Mouse (Mus musculus): ENCODE measurements around the gene Eid2.
"Not testable (repeated sequence)": the region's sequence is repeated elsewhere in the genome, so short reads cannot be mapped to it uniquely, and the experiment has no call there.

Gene Eid2

DNA sequence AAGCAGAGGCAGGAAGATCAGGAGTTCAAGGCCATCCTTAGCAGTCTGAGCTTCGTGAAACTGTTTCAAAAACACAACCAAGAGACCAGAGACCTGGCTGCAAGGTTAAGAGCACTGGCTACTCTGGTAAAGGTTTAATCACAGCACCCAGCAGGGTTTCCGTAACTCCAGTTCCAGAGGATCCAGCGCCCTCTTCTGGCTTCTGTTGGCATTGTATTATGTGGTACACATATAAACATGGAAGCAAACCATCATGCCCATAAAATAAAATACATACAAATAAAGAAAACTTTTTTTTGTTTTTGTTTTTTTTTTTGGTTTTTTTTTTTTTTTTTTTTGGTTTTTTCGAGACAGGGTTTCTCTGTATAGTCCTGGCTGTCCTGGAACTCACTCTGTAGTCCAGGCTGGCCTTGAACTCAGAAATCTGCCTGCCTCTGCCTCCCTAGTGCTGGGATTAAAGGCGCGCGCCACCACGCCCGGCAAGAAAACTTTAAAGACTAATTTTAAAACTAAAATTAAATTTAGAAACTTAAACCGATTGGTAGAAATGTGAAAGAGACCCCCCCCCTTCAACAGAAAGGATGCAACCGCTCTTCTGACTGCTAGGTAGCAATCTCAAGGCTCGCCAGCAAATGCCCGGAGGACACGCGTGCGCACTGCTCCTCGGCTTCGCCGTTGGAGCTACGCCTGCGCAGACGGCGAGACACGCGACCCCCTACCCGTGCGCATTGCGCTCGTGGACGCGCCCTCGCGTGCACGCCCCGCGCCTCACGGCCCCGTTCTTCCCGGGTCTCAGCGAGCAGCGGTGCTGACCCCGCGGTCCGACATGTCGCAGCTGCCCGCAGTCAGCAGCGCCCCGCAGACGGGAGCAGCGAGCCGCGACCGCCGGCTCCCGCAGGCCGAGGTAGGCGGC, at the start of gene Eid2:
Gene Eid2 (plus strand): TSS at position 753 of the 913 bp plus-strand sequence.
- DNase-seq (ENCODE audit: extremely low spot score), result peak; percentile 81

DNA sequence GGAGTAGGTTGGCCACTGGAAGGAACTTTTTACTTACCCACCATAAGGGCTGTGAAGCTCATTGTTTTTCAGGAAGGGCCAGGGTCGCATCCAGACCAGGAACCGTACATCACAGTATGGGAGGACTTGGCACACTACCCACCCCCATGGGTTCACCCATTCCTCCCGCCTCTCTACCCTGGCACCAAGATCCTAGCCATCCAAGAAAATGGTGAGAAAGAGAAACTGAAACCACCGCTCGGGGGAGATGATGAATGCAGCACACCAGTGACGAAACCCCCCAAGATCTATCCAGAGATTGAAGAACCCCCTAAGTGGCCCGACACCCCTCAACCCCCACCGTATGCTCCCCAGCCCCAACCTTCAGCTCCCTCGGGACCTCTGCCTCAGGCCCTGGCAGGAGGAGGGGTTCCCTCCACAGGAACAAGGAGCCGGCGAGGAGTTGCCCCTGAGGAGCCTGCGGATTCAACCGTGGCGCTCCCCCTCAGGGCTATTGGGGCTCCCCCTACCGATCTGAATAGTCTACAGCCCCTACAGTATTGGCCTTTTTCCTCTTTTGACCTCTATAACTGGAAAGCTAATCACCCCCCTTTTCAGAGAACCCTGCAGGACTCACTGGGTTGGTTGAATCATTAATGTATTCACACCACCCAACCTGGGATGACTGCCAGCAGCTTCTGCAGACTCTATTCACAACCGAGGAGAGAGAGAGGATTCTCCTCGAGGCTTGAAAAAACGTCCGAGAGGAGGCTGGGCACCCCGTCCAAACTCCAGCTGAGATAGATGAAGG, 48.5 kb upstream of the Eid2 start:
- not testable (repeated sequence) for DNase-seq (ENCODE audit: extremely low spot score)

DNA sequence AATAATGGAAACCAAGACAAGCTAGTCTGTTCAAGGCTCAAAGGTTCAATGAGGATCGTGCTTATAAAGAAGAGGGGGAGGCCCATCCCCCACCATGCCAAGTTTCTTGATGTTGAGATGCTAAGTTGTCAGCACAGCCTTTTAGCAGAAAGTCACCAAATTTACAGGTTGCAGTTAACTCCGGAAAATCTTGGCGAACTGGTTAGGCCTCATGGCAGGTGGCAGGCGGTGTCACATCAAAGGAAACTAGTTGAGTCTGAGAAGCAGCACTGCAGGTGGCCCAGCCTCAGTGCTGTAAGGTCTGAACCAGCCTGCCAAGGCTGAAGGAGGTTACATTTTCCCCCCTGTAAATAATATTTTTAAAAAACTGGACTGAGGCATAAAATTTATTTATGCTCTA, 40.8 kb upstream of the Eid2 start:
- DNase-seq (ENCODE audit: extremely low spot score), result not testable (repeated sequence)

DNA sequence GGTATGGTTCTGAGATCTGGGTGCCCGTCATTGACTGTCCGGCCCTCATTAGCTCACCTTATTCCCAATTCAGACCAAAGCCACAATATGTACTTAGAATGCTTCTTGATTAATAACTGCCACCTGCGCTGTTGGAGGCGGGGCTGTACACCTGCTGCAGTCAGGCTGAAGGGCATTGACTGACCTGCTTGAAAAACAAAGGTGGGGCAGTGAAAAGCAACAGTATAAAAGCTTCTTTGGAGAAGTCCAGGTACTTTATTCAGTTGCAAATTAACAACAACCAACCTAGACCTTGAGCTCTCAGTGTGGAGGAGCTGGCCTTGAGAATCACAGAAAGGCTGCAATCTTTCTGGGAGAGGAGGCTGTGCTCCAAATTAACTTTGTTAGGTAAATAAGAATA, 40.3 kb upstream of the Eid2 start:
- not testable (repeated sequence) for DNase-seq (ENCODE audit: extremely low spot score)

GRCm38 (mm10) chr7:28243943-28244342, 23.7 kb upstream of the Eid2 start:
- DNase-seq (ENCODE audit: extremely low spot score), result not testable (repeated sequence)

DNA sequence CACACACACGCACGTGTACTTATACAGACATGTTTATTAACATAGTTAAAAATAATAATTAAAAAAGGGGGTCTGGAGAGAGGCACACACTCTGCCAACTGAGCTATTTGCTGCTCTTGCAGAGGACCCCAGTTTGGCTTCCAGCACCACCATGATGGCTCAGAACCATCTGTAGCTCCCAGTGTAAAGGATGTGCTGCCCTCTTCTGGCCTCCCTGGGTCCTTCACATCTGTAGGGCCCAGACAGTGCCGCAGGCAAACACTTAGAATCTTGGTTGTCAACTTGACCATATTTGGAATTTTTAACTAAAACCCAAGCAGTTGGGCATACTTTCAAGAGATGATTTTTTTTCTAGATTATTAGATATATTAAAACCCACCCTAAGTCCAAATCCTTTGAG, 18.7 kb upstream of the Eid2 start:
- no peak for DNase-seq (ENCODE audit: extremely low spot score)

GRCm38 (mm10) chr7:28251976-28252375, 15.7 kb upstream of the Eid2 start:
- DNase-seq (ENCODE audit: extremely low spot score), result no peak

DNA sequence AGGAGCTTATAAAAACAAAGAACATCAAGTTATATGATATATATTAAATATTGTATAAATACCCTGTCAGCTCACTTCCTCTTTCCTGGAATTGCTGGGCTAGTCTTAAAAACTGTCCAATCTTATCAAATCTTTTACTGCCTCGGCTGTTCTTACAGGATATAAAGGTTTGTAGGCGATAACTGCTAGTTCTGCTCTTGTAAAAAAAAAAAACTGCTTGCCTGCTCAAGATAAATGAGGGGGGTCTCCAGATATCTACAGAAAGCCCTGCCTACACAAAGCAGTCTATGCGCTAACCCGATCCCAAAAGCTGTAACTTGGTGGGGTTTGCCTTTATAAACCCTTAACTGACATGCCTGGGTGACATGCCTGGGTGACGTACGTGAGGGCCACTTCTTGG, 13.1 kb upstream of the Eid2 start:
- DNase-seq (ENCODE audit: extremely low spot score), result no peak

GRCm38 (mm10) chr7:28255476-28255875, 12.2 kb upstream of the Eid2 start:
- DNase-seq (ENCODE audit: extremely low spot score), result no peak

- no peak for DNase-seq (ENCODE audit: extremely low spot score)
Measured at GRCm38 (mm10) chr7:28262861-28263260, 4.8 kb upstream of the Eid2 start.

GRCm38 (mm10) chr7:28263786-28264185, 3.9 kb upstream of the Eid2 start:
- DNase-seq (ENCODE audit: extremely low spot score), result peak; percentile 72

- DNase-seq (ENCODE audit: extremely low spot score), result no peak
Measured at GRCm38 (mm10) chr7:28265391-28265790, 2.3 kb upstream of the Eid2 start.

GRCm38 (mm10) chr7:28268042-28268531, 406 bp downstream of the Eid2 start:
- peak; percentile 72 for DNase-seq (ENCODE audit: extremely low spot score)

GRCm38 (mm10) chr7:28268576-28268975, 895 bp downstream of the Eid2 start:
- no peak for DNase-seq (ENCODE audit: extremely low spot score)

GRCm38 (mm10) chr7:28269355-28269754, 1.7 kb downstream of the Eid2 start:
- no peak for DNase-seq (ENCODE audit: extremely low spot score)

DNA sequence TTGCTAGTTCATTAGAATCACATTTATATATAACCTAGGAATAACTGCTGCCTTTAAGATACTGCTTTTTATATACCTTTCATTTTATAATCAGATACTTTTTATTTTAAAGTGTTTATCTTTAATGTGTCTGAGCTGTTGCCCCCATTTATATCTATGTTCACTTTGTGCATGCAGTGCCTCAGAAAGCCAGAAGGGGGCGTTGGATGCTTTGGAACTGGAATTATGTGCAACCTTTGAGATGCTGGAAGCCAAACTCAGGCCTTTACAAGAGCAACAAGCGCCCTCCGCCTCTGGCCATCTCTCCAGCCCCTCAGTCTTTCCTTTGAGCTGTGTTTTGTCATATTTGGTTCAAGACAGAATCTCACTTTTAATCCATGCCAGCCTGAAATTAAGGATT, 4.1 kb downstream of the Eid2 start:
- no peak for DNase-seq (ENCODE audit: extremely low spot score)

GRCm38 (mm10) chr7:28277237-28277614, 9.5 kb downstream of the Eid2 start:
- no peak for DNase-seq (ENCODE audit: extremely low spot score)

GRCm38 (mm10) chr7:28277615-28278278, 10.1 kb downstream of the Eid2 start, which contains the start of gene Eid2b:
Gene Eid2b, plus strand, starts transcription at chr7:28277739.
- DNase-seq (ENCODE audit: extremely low spot score), result peak; percentile 94

- no peak for DNase-seq (ENCODE audit: extremely low spot score)
Measured at GRCm38 (mm10) chr7:28278279-28278652, 10.6 kb downstream of the Eid2 start.

DNA sequence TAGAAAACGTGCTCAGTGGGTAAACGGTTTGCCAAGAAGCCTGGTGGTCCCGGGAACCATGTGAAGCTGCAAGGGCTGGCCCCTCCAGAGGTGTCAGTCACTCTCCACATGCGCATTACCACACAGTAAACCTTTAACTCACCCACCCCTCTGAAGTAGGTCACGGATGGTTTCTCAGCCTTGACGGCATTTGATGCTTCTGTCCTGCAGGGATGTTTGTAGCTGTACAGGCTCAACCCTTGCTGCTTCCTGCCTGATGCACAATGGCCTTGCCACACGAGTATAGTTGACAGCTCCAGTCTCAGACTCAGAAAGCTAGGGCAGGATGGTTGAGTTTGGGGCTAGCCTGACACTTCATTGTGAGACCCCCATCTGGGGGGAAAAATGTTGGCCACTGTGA, 12.9 kb downstream of the Eid2 start:
- no peak for DNase-seq (ENCODE audit: extremely low spot score)

- peak; percentile 45 for DNase-seq (ENCODE audit: extremely low spot score)
Measured at GRCm38 (mm10) chr7:28290165-28290564, 22.5 kb downstream of the Eid2 start.

Data from embryo, embryonic 9.5 days (tissue).